Mouse (Mus musculus) layer of hippocampus, adult 18-20 months (tissue): ENCODE data around the gene Tbc1d14. TPM values are rescaled to one million over a fixed set of nuclear protein-coding genes. Genes with fewer than 3 reads are reported as not detected.

Experiments used
- DNase-seq, 2 experiments: peaks; one replicate each; pipeline ENCODE4 v3.0.0; 2022; ENCODE audit warnings: low spot score in 2 of 2
- total RNA-seq, 2 experiments: library from RNA; stranded (reverse); gene quantifications; 2 replicates each; pipeline ENCODE4 v1.2.3; 2021

The Tbc1d14 gene
- total RNA-seq, 2 experiments from 2014 or later = 82.2 to 92.2 TPM

GRCm38 (mm10) chr5:36464709-36465661 lies 128.1 kb downstream of the Tbc1d14 start, which contains the start of gene Grpel1:
TSS of gene Grpel1 (plus strand) at chr5:36464998.
- peak; percentile 98 to 99 for DNase-seq

- DNase-seq = no peak
Measured at GRCm38 (mm10) chr5:36463391-36463790, 129.7 kb downstream of the Tbc1d14 start.

- peak; percentile 58 to 86 for DNase-seq
Measured at GRCm38 (mm10) chr5:36462810-36463209, 130.3 kb downstream of the Tbc1d14 start.

- DNase-seq = no peak
Measured at GRCm38 (mm10) chr5:36461231-36461630, 131.8 kb downstream of the Tbc1d14 start.

GRCm38 (mm10) chr5:36460712-36461111 lies 132.4 kb downstream of the Tbc1d14 start:
- no peak for DNase-seq

GRCm38 (mm10) chr5:36458926-36459325 lies 134.2 kb downstream of the Tbc1d14 start:
- peak in 1 of 2 experiments; percentile 71 for DNase-seq

GRCm38 (mm10) chr5:36457706-36458105 lies 135.4 kb downstream of the Tbc1d14 start:
- DNase-seq = no peak

- no peak for DNase-seq
Measured at GRCm38 (mm10) chr5:36452821-36453220, 140.3 kb downstream of the Tbc1d14 start.

- DNase-seq = no peak
Measured at GRCm38 (mm10) chr5:36451872-36452389, 141.1 kb downstream of the Tbc1d14 start.

GRCm38 (mm10) chr5:36451119-36451518 lies 142.0 kb downstream of the Tbc1d14 start:
- DNase-seq = no peak

- no peak for DNase-seq
Measured at GRCm38 (mm10) chr5:36449710-36450358, 143.2 kb downstream of the Tbc1d14 start.

- no peak for DNase-seq
Measured at GRCm38 (mm10) chr5:36447872-36448271, 145.2 kb downstream of the Tbc1d14 start.

GRCm38 (mm10) chr5:36446166-36446890 lies 146.7 kb downstream of the Tbc1d14 start:
- DNase-seq = no peak

GRCm38 (mm10) chr5:36445028-36445427 lies 148.0 kb downstream of the Tbc1d14 start:
- DNase-seq = no peak

GRCm38 (mm10) chr5:36444611-36445010 lies 148.5 kb downstream of the Tbc1d14 start:
- no peak for DNase-seq

- no peak for DNase-seq
Measured at GRCm38 (mm10) chr5:36440741-36441140, 152.3 kb downstream of the Tbc1d14 start.

Other genes with a start within 250 kb of the Tbc1d14 start
- gene Sorcs2, start 195.1 kb downstream of the Tbc1d14 start, total RNA-seq = 10 to 100 TPM; 41.0 to 49.9 TPM
- gene Grpel1, start 128.3 kb downstream of the Tbc1d14 start, total RNA-seq = 10 to 100 TPM; 23.0 to 23.5 TPM
- 10 to 100 TPM; 39.9 to 42.0 TPM for gene Tada2b, start 109.0 kb downstream of the Tbc1d14 start, total RNA-seq
- 1 to 10 TPM; 1.1 to 1.2 TPM for gene Ccdc96, start 108.7 kb downstream of the Tbc1d14 start, total RNA-seq
- 10 to 100 TPM; 89.0 to 98.6 TPM for gene D5Ertd579e, start 102.7 kb upstream of the Tbc1d14 start, total RNA-seq
- gene Bloc1s4, start 155.4 kb upstream of the Tbc1d14 start, total RNA-seq = 10 to 100 TPM; 23.7 to 25.2 TPM
- 100 to 1,000 TPM; 581 to 596 TPM for gene Mrfap1, start 203.5 kb upstream of the Tbc1d14 start, total RNA-seq
- 10 to 100 TPM; 28.9 to 31.0 TPM for gene Man2b2, start 237.4 kb upstream of the Tbc1d14 start, total RNA-seq